Mouse (Mus musculus) neural tube, embryonic 15.5 days (tissue): ENCODE data around the gene Trip6. TPM values are rescaled to one million over a fixed set of nuclear protein-coding genes. Genes with fewer than 3 reads are reported as not detected.

Source experiments
- ATAC-seq: fragments of 200-750 bp; cut with Nextera tagmentation; 2 replicates; pipeline ENCODE4 v1.8.0; 2017; ENCODE audit warnings: mild to moderate bottlenecking, moderate TSS enrichment, moderate library complexity; ENCODE audit not compliant: low FRiP score
- H3K27ac ChIP-seq: fragments of 300-500 bp; sonication (generic); replicated peaks from 2 replicates; pipeline ENCODE4 v1.5.1; 2015; ENCODE audit warnings: mild to moderate bottlenecking, inconsistent platforms
- H3K27me3 ChIP-seq: fragments of 300-500 bp; sonication (generic); replicated peaks from 2 replicates; pipeline ENCODE4 v1.6.1; 2015; ENCODE audit warnings: inconsistent platforms
- H3K36me3 ChIP-seq: fragments of 300-500 bp; sonication (generic); 2 replicates; pipeline ENCODE4 v1.6.1; 2015; ENCODE audit warnings: inconsistent platforms
- H3K4me1 ChIP-seq: fragments of 300-500 bp; sonication (generic); 2 replicates; pipeline ENCODE4 v1.6.1; 2015; ENCODE audit warnings: inconsistent platforms
- H3K4me2 ChIP-seq: fragments of 300-500 bp; sonication (generic); 2 replicates; pipeline ENCODE4 v1.6.1; 2015; ENCODE audit warnings: inconsistent platforms, mild to moderate bottlenecking, moderate library complexity
- H3K4me3 ChIP-seq: fragments of 300-500 bp; sonication (generic); replicated peaks from 2 replicates; pipeline ENCODE4 v1.5.1; 2015; ENCODE audit warnings: mild to moderate bottlenecking, inconsistent platforms
- H3K9ac ChIP-seq: fragments of 300-500 bp; sonication (generic); replicated peaks from 2 replicates; pipeline ENCODE4 v1.6.1; 2015; ENCODE audit warnings: mild to moderate bottlenecking, inconsistent platforms
- H3K9me3 ChIP-seq: fragments of 300-500 bp; sonication (generic); replicated peaks from 2 replicates; pipeline ENCODE4 v1.6.1; 2016; ENCODE audit warnings: inconsistent platforms
- WGBS: fragments of 180-500 bp; shearing (Covaris S2); methylation state at CpG from one replicate; pipeline ENCODE4 v1.1.7; 2015; ENCODE audit warnings: mixed read lengths; 5-methylcytosine and 5-hydroxymethylcytosine counted together
- polyA plus RNA-seq: library from polyadenylated mRNA; unstranded; fragments of >200 nt; fragmentation: Nextera tagmentation; extraction: Ambion mirVana; gene quantifications from 2 replicates; pipeline ENCODE4 v1.2.1, GENCODE M21; 2015

Gene Trip6
- polyA plus RNA-seq, 1 experiment from 2014 or later: 14.0 TPM

DNA sequence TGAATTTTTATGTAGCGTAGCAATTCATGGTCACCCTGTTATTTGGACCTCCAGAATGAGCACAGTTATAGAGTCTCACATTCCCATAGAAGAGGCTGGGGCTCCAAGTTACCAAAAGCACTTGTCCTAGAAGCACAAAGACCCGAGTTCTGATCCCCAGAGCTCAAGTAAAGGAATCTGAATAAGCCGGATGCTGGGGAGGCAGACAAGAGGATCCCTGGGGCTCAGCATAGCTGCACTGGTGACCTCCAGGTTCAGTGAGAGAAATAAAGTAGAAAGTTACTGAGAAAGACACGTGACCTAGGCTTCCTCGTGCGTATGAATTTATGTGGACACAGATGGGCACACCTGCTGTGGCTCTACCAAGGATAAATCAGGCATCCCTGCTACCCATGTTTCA is 20.9 kb upstream of the Trip6 start:
- Histone ChIP-seq H3K9me3 (no peaks in the 10 kb centered on the region), H3K36me3 (no peaks in the 10 kb centered on the region; the same call in 1 of the 2 replicates), H3K9ac (0 out of 2 replicates have a peak overlapping the region, but pooled peaks have one; percentile 7), H3K4me3 (no peak overlapping the region), H3K27ac (no peak overlapping the region), H3K4me2 (no peak overlapping the region), H3K4me1 (peaks cover 42% of the 10 kb centered on the region), H3K27me3 (no peaks in the 10 kb centered on the region)
- WGBS: 82% methylated on average over 6 of the region's 6 CpGs
- ATAC-seq: no peak

DNA sequence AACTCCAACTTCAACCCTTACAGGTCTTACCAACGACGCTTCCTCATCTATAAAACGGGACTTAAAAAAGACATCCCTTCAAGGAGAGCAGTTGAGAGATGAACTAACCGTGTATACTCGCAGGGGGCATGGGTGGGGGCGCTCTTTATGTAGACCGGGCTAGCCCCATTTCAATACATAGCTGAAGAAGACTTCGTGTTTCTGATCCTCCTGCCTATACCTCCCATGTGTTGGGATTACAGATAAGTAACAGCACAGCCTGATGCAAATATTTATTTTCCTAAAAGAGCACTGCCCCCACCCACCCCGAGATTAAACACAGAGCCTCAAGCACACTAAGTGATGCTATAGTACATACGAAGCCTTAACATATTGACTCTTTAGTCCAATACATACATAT is 20.1 kb upstream of the Trip6 start:
- H3K4me2 ChIP-seq: peak overlapping the region; percentile 91
- no peak for ATAC-seq
- peak overlapping the region; percentile 62 for H3K4me3 ChIP-seq
- 61% methylated on average over 10 of the region's 10 CpGs for WGBS
- no peaks in the 10 kb centered on the region; the same call in 1 of the 2 replicates for H3K36me3 ChIP-seq
- no peaks in the 10 kb centered on the region for H3K27me3 ChIP-seq
- no peaks in the 10 kb centered on the region for H3K9me3 ChIP-seq
- H3K9ac ChIP-seq: no peak overlapping the region
- H3K27ac ChIP-seq: peak overlapping the region; percentile 76; the same call in 1 of the 2 replicates
- peaks cover 34% of the 10 kb centered on the region for H3K4me1 ChIP-seq

DNA sequence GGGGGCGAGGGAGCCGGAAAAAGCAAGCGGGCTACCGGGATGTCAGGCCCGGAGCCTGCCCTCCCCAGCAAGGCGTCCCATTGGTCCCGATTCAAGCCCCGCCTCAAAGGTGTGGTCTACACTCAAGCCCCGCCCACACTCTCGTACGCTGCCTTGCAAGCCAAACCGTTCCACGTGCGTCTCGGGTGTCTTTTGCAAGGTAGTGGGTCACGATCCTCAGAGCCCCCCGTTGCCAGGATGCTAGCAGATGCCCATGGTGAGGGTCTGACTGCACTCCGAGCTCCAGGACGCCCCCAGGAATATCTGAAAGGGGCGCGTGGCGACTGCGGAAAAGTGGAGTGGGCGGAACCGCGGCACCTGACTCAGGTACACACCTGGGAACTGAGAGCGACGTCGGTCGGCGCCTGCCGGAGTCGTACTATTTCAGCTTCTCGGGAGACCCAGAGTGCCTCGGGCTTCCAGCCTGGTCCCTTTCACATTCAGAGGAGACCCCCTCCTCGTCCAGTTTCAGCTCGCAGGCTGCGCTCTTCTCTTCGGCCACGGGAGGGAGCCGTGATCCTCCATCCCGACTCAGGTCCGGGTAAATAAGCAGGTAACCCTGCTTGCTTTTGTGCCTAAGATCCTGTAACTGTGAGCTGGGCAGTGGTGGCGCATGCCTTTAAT is 19.4 kb upstream of the Trip6 start, which contains the start of gene Slc12a9:
Gene Slc12a9 (minus strand): TSS at position 86 of the 663 bp plus-strand sequence.
- H3K9me3 ChIP-seq: no peaks in the 10 kb centered on the region
- H3K4me1 ChIP-seq: peaks cover 28% of the 10 kb centered on the region
- no peaks in the 10 kb centered on the region for H3K27me3 ChIP-seq
- peak within 1 kb of the TSS; percentile 91 for H3K4me2 ChIP-seq
- no peaks in the 10 kb centered on the region; the same call in 1 of the 2 replicates for H3K36me3 ChIP-seq
- peak within 1 kb of the TSS; percentile 76 for H3K9ac ChIP-seq
- WGBS: under 1% methylated on average over 44 of the region's 44 CpGs
- H3K4me3 ChIP-seq: peak within 1 kb of the TSS; percentile 62
- peak within 1 kb of the TSS; percentile 76 for H3K27ac ChIP-seq
- ATAC-seq: peak; percentile 93

DNA sequence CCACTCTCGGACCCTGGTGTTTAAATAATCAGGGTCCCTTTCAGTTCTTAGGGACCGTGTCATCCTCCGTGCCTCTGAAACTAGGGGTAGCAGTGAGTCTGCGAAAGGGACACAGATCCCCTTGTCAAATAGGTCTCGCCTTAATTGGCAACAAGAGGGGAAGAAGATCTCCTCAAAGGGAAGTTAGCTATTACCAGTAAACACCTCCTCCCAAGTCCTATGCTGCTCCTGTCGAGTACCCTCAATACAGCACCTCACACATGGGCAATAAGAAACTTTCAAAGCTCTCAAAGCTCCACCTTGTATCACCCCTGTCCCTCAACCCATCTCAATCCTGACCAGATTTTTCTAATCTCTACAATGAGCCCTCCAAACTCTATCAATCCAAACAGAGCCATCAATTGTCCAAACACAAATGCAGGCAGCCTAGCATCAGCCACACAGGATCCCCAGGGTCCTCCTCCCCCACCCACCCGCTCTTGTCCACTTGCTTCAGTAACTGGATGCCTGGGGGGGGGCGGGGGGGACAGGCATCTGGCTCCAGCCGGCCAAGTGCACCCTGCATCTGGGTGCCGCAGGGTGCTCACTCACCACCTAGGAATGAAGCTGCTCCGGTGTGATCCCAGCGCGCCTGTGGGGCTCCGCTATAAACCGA is 18.8 kb upstream of the Trip6 start:
- peak; percentile 43 for ATAC-seq
- H3K4me2 ChIP-seq: peak overlapping the region; percentile 91
- 14% methylated on average over 15 of the region's 15 CpGs for WGBS
- H3K36me3 ChIP-seq: peaks cover 3% of the 10 kb centered on the region
- no peaks in the 10 kb centered on the region for H3K9me3 ChIP-seq
- peak overlapping the region; percentile 62 for H3K4me3 ChIP-seq
- peak overlapping the region; percentile 76 for H3K9ac ChIP-seq
- no peaks in the 10 kb centered on the region for H3K27me3 ChIP-seq
- H3K4me1 ChIP-seq: peaks cover 26% of the 10 kb centered on the region
- peak overlapping the region; percentile 76 for H3K27ac ChIP-seq

DNA sequence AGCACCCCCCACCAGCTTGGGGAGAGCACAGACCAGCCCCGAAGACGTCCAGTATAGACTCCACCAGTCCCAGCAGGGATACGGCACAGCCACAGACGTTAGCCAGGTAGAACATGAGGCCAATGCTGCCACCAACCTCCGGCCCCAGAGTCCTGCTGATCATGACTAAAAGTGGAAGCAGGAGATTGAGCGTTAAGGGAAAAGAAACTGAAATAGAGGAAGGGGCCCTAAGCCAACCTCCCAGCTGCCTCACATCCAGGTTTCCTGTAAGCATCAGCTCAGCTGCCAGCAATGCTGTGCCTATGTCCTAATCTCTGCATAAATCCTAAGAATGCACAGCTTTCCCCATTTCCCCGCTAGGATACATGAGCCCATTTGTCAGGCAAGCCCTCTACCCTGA is 16.7 kb upstream of the Trip6 start:
- WGBS: 89% methylated on average over 7 of the region's 7 CpGs

DNA sequence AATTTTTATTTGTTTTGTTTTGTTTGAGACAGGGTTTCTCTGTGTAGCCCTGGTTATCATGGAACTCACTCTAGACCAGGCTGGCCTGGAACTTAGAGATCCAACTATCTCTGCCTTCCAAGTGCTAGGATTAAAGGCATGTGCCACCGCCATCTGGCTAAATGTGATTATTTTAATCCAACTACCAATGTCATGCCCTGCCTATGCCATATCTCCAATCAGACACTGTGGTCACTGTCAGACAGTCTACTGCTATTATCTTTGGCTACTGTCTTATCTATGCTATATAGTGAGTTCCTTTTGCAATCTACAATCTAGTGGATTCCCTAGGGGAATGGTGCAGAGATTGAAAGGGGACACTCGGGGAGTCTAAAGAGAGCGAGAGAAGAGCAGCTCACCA is 6.8 kb upstream of the Trip6 start:
- 95% methylated on average over 3 of the region's 3 CpGs for WGBS
- H3K27me3 ChIP-seq: no peaks in the 10 kb centered on the region
- no peak overlapping the region for H3K4me3 ChIP-seq
- ATAC-seq: no peak
- H3K27ac ChIP-seq: no peak overlapping the region
- no peaks in the 10 kb centered on the region for H3K9me3 ChIP-seq
- H3K4me1 ChIP-seq: no peaks in the 10 kb centered on the region
- no peak overlapping the region for H3K4me2 ChIP-seq
- peaks cover 71% of the 10 kb centered on the region for H3K36me3 ChIP-seq
- H3K9ac ChIP-seq: no peak overlapping the region

More for the DNA sequence above, 16.7 kb upstream of the Trip6 start:
- Histone ChIP-seq H3K4me2 (no peak overlapping the region), H3K4me3 (no peak overlapping the region), H3K4me1 (peaks cover 20% of the 10 kb centered on the region), H3K9me3 (no peaks in the 10 kb centered on the region), H3K9ac (no peak overlapping the region), H3K27ac (no peak overlapping the region), H3K27me3 (no peaks in the 10 kb centered on the region), H3K36me3 (peaks cover 15% of the 10 kb centered on the region)
- no peak for ATAC-seq

DNA sequence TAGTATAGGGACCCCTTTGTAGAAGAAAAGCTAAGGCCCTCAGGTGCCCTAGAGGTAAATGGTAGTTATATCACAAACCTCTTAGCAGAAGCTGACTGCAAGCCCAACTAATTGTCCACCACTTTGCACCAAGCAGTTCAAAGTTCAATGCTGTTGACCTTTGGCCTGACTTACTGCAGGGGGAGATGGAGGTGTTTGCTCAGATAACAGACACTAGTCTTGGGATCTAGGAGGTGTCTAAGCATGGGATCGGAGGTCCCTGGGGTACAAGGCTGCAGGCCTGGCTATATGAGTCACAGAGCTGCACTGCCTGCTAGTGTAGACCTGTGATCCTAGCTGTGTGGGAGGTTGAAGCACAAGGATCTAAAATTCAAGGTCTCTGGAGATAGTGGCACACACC is 4.4 kb upstream of the Trip6 start:
- no peak overlapping the region for H3K4me2 ChIP-seq
- no peak overlapping the region for H3K27ac ChIP-seq
- 91% methylated on average over 1 of the region's 1 CpGs for WGBS
- no peak overlapping the region for H3K4me3 ChIP-seq
- peaks cover 60% of the 10 kb centered on the region for H3K36me3 ChIP-seq
- no peaks in the 10 kb centered on the region for H3K9me3 ChIP-seq
- no peak overlapping the region for H3K9ac ChIP-seq
- ATAC-seq: no peak
- H3K4me1 ChIP-seq: peaks cover 20% of the 10 kb centered on the region
- no peaks in the 10 kb centered on the region for H3K27me3 ChIP-seq

DNA sequence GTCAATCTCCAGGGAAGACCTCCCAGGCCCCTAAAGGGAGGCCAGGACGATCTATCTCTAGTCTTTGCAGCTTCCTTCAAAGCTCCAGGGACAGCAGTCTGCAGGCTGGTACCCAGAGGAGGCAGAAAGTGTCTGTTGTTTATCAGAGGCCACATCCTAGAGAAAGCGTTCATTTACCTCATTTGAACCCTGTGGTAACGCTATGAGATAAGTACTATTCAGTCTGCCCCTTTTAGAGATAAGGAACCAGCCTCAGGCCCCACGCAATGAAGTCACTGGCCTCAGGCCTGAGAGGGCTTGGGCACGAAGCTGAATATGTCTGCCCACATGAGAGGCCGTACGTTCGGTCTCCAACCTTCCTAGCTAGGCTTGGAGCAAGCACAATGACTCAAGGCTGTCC is 3.2 kb upstream of the Trip6 start:
- H3K36me3 ChIP-seq: peaks cover 51% of the 10 kb centered on the region
- H3K4me1 ChIP-seq: peaks cover 26% of the 10 kb centered on the region
- no peak for ATAC-seq
- H3K9me3 ChIP-seq: no peaks in the 10 kb centered on the region
- H3K27ac ChIP-seq: no peak overlapping the region
- H3K9ac ChIP-seq: no peak overlapping the region
- 90% methylated on average over 8 of the region's 8 CpGs for WGBS
- no peaks in the 10 kb centered on the region for H3K27me3 ChIP-seq
- no peak overlapping the region for H3K4me2 ChIP-seq
- H3K4me3 ChIP-seq: no peak overlapping the region

DNA sequence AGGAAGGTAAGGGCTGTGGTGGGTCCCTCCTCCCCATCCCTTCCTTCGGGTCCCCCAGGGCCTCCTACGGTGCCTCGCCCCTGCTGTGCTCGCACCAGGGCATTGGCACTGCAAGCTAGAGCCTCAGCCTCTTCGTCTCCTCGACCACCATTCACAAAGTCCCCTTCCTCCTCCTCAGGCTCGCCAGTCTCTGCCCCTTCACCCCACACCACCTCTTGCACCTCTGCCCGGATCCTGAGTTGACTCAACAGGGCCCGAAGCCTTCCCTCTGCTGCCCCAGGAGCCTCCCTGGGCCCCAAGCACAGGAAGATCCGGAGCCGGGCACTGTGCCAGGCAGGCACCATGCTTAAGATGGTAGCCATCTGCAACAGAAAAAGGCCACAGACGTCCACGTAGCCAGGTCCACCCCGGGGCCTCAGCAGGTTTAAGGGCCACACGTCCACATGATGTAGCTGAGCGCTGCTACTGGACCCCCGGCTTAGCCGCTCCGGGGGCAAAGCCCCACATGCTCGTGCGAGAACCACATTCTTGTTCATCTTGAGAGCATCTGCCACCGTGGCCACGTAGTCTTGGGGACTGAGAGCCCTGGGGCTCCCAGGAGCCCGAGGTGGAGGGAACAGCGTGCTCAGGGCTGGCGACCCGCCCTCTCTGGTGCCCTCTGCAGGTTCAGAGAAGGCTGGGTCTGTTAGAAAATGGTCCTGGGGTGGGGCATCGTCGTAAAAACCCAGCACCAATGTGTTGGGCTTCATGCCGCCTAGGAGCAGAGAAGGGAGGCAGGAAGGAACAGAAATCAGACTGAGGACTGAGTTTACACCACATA is 1.1 kb upstream of the Trip6 start:
- no peak overlapping the region for H3K9ac ChIP-seq
- peaks cover 26% of the 10 kb centered on the region for H3K4me1 ChIP-seq
- 40% methylated on average over 30 of the region's 30 CpGs for WGBS
- no peak for ATAC-seq
- H3K4me2 ChIP-seq: peak overlapping the region; percentile 56; the same call in 1 of the 2 replicates
- H3K27ac ChIP-seq: peak overlapping the region; percentile 73; the same call in 1 of the 2 replicates
- H3K4me3 ChIP-seq: no peak overlapping the region
- H3K27me3 ChIP-seq: no peaks in the 10 kb centered on the region
- peaks cover 34% of the 10 kb centered on the region for H3K36me3 ChIP-seq
- H3K9me3 ChIP-seq: no peaks in the 10 kb centered on the region

DNA sequence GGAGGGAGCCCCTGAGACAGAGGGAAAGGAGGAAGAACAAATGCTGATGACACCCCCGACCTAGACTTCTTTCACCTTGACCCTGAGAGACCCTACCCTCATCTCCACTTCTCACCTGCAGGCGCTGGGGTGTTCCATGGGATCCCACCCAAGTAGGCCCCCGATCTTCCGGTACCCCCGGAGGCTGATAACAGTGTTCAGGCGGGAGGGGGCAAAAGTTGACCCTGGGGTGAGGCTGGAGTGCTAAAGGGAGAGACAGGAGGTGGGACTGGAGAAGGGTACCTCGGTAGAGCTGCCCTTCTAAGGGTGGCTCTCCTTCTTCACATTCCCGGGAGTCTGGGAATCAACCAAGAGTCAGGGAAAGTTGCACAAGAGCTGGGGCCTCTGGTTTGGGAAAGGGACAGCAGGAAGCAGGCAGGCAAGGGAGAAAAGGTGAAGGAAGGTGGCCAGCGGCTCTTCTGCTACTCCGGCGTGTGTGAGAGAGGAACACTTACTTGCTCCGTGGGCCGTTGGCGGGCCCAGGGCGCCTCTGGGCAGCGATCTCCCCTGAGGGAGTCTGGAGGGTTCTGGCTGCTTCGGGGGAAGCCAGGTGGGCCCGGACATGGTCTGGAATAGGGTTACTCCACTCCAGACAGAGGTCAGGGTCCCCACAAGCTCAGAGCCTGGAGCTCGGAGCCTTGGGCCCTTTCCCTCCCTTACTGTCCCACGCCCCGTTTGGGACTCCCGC is 575 bp downstream of the Trip6 start:
- H3K4me3 ChIP-seq: peak overlapping the region; percentile 38
- 3% methylated on average over 22 of the region's 22 CpGs for WGBS
- peak overlapping the region; percentile 73 for H3K27ac ChIP-seq
- peak; percentile 36; the same call in 1 of the 2 replicates for ATAC-seq
- peaks cover 28% of the 10 kb centered on the region for H3K4me1 ChIP-seq
- H3K9me3 ChIP-seq: no peaks in the 10 kb centered on the region
- H3K27me3 ChIP-seq: no peaks in the 10 kb centered on the region
- H3K4me2 ChIP-seq: peak overlapping the region; percentile 56
- H3K9ac ChIP-seq: peak overlapping the region; percentile 46
- peaks cover 38% of the 10 kb centered on the region for H3K36me3 ChIP-seq

DNA sequence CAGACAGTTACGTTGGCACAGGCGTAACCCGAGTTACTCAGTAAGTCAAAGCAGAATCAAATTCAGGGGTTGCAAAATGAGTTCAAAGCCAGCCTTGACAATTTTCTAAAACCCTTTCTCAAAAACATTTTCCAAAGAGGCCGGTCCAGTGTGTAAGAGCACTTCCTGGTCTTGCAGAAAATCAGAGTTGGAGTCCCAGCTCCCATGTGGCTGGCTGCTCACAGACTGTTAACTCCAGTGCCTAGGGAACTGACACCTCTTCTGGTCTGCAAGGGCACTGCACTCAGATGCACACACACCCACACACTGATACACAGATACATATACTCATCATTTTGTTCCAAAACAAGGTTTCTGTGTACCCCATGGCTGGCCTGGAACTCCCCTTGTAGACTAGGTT is 5.8 kb downstream of the Trip6 start:
- peak overlapping the region; percentile 64 for H3K4me2 ChIP-seq
- WGBS: 98% methylated on average over 4 of the region's 4 CpGs
- peak overlapping the region; percentile 94 for H3K27ac ChIP-seq
- no peak overlapping the region; the same call in 1 of the 2 replicates for H3K9ac ChIP-seq
- no peaks in the 10 kb centered on the region for H3K27me3 ChIP-seq
- no peak for ATAC-seq
- peak overlapping the region; percentile 77; the same call in 1 of the 2 replicates for H3K4me3 ChIP-seq
- peaks cover 50% of the 10 kb centered on the region for H3K4me1 ChIP-seq
- H3K36me3 ChIP-seq: peaks cover 19% of the 10 kb centered on the region
- H3K9me3 ChIP-seq: no peaks in the 10 kb centered on the region
